Mouse (Mus musculus) CH12.LX (cell line): ENCODE results near the gene Igfbp1. TPM values are rescaled to one million over a fixed set of nuclear protein-coding genes. Genes with fewer than 3 reads are reported as not detected.
A peak's percentile ranks its signal among the peaks of the same experiment; 100 is the strongest.
"Not testable (repeated sequence)": the region's sequence is repeated elsewhere in the genome, so short reads cannot be mapped to it uniquely, and the experiment has no call there.

ENCODE experiments used
- DNase-seq: peaks from one replicate; pipeline ENCODE4 v3.0.0-alpha.2; 2013; ENCODE audit errors: extremely low read depth
- H3K27ac ChIP-seq: 2 replicates; pipeline ENCODE4 v1.5.1; 2012; ENCODE audit warnings: low read depth, mild to moderate bottlenecking, control low read depth, moderate library complexity; ENCODE audit not compliant: insufficient read depth
- H3K27me3 ChIP-seq: replicated peaks from 2 replicates; pipeline ENCODE3; 2012; ENCODE audit warnings: inconsistent platforms
- H3K36me3 ChIP-seq, 2 experiments: replicated peaks in 1 of 2; 2 replicates each; pipeline versions ENCODE3 to v1.6.1; 2012; ENCODE audit warnings: inconsistent platforms in 1 of 2, low read length in 1 of 2, mild to moderate bottlenecking in 1 of 2, mixed read lengths in 1 of 2, moderate library complexity in 1 of 2; ENCODE audit not compliant: control insufficient read depth in 1 of 2, insufficient read depth in 1 of 2
- H3K4me1 ChIP-seq, 2 experiments: 2 replicates each; pipeline ENCODE4 v1.6.1; 2012; ENCODE audit warnings: inconsistent platforms in 1 of 2, moderate library complexity in 1 of 2; ENCODE audit not compliant: insufficient read depth in 2 of 2, control insufficient read depth in 1 of 2
- H3K4me2 ChIP-seq: 2 replicates; pipeline ENCODE4 v1.6.1; 2012; ENCODE audit warnings: low read depth, mild to moderate bottlenecking, control low read depth; ENCODE audit not compliant: poor library complexity, insufficient read depth, severe bottlenecking
- H3K4me3 ChIP-seq, 3 experiments: fragments of 150-350 bp in 1 of 3; sonication (generic) in 1 of 3; replicated peaks in 1 of 3; 2 replicates each; pipeline versions ENCODE3 to v1.5.1; 2011 to 2012; ENCODE audit warnings: low read depth in 2 of 3, low read length in 2 of 3, mild to moderate bottlenecking in 2 of 3, moderate library complexity in 2 of 3, control low read depth in 1 of 3, improper control_type of control experiment in 1 of 3, inconsistent platforms in 1 of 3, mixed read lengths in 1 of 3; ENCODE audit not compliant: poor library complexity in 1 of 3
- H3K79me2 ChIP-seq: replicated peaks from 2 replicates; pipeline ENCODE4 v1.6.1; 2012; ENCODE audit warnings: mild to moderate bottlenecking, moderate library complexity; ENCODE audit not compliant: control insufficient read depth, poor library complexity, insufficient read depth, severe bottlenecking; ENCODE audit errors: extremely low read depth
- H3K9ac ChIP-seq: 2 replicates; pipeline ENCODE4 v1.6.1; 2012; ENCODE audit warnings: low read depth, mild to moderate bottlenecking, control low read depth, moderate library complexity; ENCODE audit not compliant: insufficient read depth
- H3K9me3 ChIP-seq: replicated peaks from 2 replicates; pipeline ENCODE3; 2012; ENCODE audit warnings: low read length, inconsistent platforms, mixed read lengths
- CHD1 ChIP-seq: IDR thresholded peaks from 2 replicates; pipeline ENCODE4 v1.6.1; 2012; ENCODE audit warnings: low read depth, low read length, improper control_type of control experiment, inconsistent platforms
- CHD2 ChIP-seq: IDR thresholded peaks from 2 replicates; pipeline ENCODE4 v1.6.1; 2011; ENCODE audit warnings: low read length, improper control_type of control experiment
- CTCF ChIP-seq, 2 experiments: IDR thresholded peaks in 1 of 2; conservative IDR thresholded peaks in 1 of 2; 2 replicates each; pipeline ENCODE4 v1.5.1; 2011 to 2012; ENCODE audit warnings: low read depth in 2 of 2, low read length in 2 of 2, improper control_type of control experiment in 1 of 2, inconsistent platforms in 1 of 2, mild to moderate bottlenecking in 1 of 2, moderate library complexity in 1 of 2
- GABPA ChIP-seq: IDR thresholded peaks from 2 replicates; pipeline ENCODE4 v1.6.1; 2012; ENCODE audit warnings: low read depth, low read length, improper control_type of control experiment, inconsistent platforms; ENCODE audit not compliant: insufficient replicate concordance
- IRF4 ChIP-seq: IDR thresholded peaks from 2 replicates; pipeline ENCODE4 v1.6.1; 2014; ENCODE audit warnings: low read depth, mild to moderate bottlenecking, inconsistent platforms, low read length, improper control_type of control experiment
- JUN ChIP-seq: IDR thresholded peaks from 2 replicates; pipeline ENCODE4 v1.6.1; 2011; ENCODE audit warnings: low read depth, mild to moderate bottlenecking, low read length, improper control_type of control experiment, moderate library complexity; ENCODE audit not compliant: insufficient read depth
- JUND ChIP-seq: conservative IDR thresholded peaks from 2 replicates; pipeline ENCODE4 v1.6.1; 2011; ENCODE audit warnings: low read depth, low read length, improper control_type of control experiment
- MAFK ChIP-seq: IDR thresholded peaks from 2 replicates; pipeline ENCODE4 v1.6.1; 2011; ENCODE audit warnings: low read length, improper control_type of control experiment; ENCODE audit not compliant: insufficient replicate concordance
- MAX ChIP-seq: IDR thresholded peaks from 2 replicates; pipeline ENCODE4 v1.6.1; 2011; ENCODE audit warnings: low read length, improper control_type of control experiment
- MEF2A ChIP-seq: IDR thresholded peaks from 2 replicates; pipeline ENCODE4 v1.6.1; 2014; ENCODE audit warnings: low read depth, mild to moderate bottlenecking, inconsistent platforms, low read length, improper control_type of control experiment, borderline replicate concordance
- MXI1 ChIP-seq: IDR thresholded peaks from 2 replicates; pipeline ENCODE4 v1.6.1; 2011; ENCODE audit warnings: mild to moderate bottlenecking, low read depth, low read length, improper control_type of control experiment
- NELFE ChIP-seq: IDR thresholded peaks from 2 replicates; pipeline ENCODE4 v1.6.1; 2011; ENCODE audit warnings: low read depth, low read length, improper control_type of control experiment
- POLR2A ChIP-seq: IDR thresholded peaks from 2 replicates; pipeline ENCODE4 v1.6.1; 2011; ENCODE audit warnings: low read depth, mild to moderate bottlenecking, improper control_type of control experiment, low read length
- SIN3A ChIP-seq: IDR thresholded peaks from 2 replicates; pipeline ENCODE4 v1.6.1; 2012; ENCODE audit warnings: low read length, improper control_type of control experiment, inconsistent platforms
- TBP ChIP-seq: conservative IDR thresholded peaks from 2 replicates; pipeline ENCODE4 v1.6.1; 2011; ENCODE audit warnings: low read depth, low read length, improper control_type of control experiment
- TCF12 ChIP-seq: IDR thresholded peaks from 2 replicates; pipeline ENCODE4 v1.6.1; 2014; ENCODE audit warnings: low read depth, mild to moderate bottlenecking, inconsistent platforms, low read length, improper control_type of control experiment
- USF1 ChIP-seq: IDR thresholded peaks from 2 replicates; pipeline ENCODE4 v1.6.1; 2014; ENCODE audit warnings: low read depth, mild to moderate bottlenecking, inconsistent platforms, low read length, improper control_type of control experiment
- USF2 ChIP-seq: conservative IDR thresholded peaks from 2 replicates; pipeline ENCODE4 v1.6.1; 2011; ENCODE audit warnings: low read depth, low read length, improper control_type of control experiment
- ZC3H11A ChIP-seq: IDR thresholded peaks from 2 replicates; pipeline ENCODE4 v1.6.1; 2012; ENCODE audit warnings: low read depth, mild to moderate bottlenecking, inconsistent platforms, low read length, improper control_type of control experiment
- ZMIZ1 ChIP-seq: IDR thresholded peaks from 2 replicates; pipeline ENCODE4 v1.6.1; 2012; ENCODE audit warnings: low read depth, mild to moderate bottlenecking, inconsistent platforms, low read length, improper control_type of control experiment
- ZNF384 ChIP-seq: IDR thresholded peaks from 2 replicates; pipeline ENCODE4 v1.6.1; 2012; ENCODE audit warnings: low read depth, low read length, improper control_type of control experiment, inconsistent platforms
- dilution Hi-C: fragments of 300-500 bp; cut with MboI; formaldehyde crosslinking; loops from 2 replicates; pipeline ENCODE4 v1.14.3; 2020; ENCODE audit warnings: low sequenced_read_pairs; ENCODE audit not compliant: extremely low pct_unique_long_range_greater_than_20kb, extremely low pct_ligation_motif_present
- in situ Hi-C: fragments of 300-500 bp; cut with MboI; formaldehyde crosslinking; loops from 3 replicates; pipeline ENCODE4 v1.14.3; 2019; ENCODE audit warnings: low sequenced_read_pairs, low pct_ligation_motif_present, low pct_unique_long_range_greater_than_20kb, mixed read lengths
- polyA plus RNA-seq: library from polyadenylated mRNA; unstranded; fragments of >175 nt; gene quantifications from 2 replicates; pipeline ENCODE4 v1.2.1, GENCODE M21; 2012; ENCODE audit warnings: low read depth; ENCODE audit not compliant: insufficient read length
- total RNA-seq, 2 experiments: library from RNA; depleted of rRNA; stranded (reverse); fragments of 300-350 nt in 1 of 2; fragments of >200 nt in 1 of 2; gene quantifications; 2 replicates each; pipeline ENCODE4 v1.2.3; 2012 to 2014

Gene Igfbp1
- total and polyA plus RNA-seq, 3 experiments, result not detected

GRCm38 (mm10) chr11:7221826-7222225, 24.2 kb downstream of the Igfbp1 start:
- TF ChIP-seq CTCF (conservative IDR thresholded peaks at IDR 0.05 in 1 of 2, IDR thresholded peaks at IDR 0.05 in 1 of 2; ENCODE audit: low read depth in 2 of 2, low read length in 2 of 2), result peak; percentile 22 to 32; a peak in 2 of 4 replicates
- dilution Hi-C loops, result not testable (repeated sequence)

DNA sequence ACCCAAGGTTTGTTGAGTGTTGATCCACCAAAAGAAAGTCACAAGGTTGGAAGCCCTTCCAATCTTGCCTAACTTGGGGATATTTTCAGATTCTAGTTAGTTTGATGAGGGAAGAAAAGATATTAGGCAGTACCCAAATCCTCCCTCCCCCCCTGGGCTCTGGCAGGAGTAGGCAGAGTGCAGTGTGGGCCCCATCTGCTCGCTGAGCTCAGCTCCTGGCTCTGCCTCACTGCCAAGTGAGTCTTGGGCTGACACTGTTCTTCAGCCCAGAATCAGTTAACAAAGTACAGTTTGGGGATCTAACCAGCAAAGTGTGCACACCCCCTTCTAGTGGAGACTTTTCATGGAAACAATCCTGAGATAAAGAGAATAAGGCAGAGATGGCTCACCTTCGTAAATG, 28.6 kb downstream of the Igfbp1 start:
- H3K4me1 ChIP-seq, result no peaks in the 10 kb centered on the region
- TF ChIP-seq MXI1 (no peak), GABPA (no peak), ZMIZ1 (no peak), ZNF384 (no peak), USF2 (no peak), USF1 (no peak), JUN (no peak), JUND (no peak), CHD1 (no peak), NELFE (no peak), SIN3A (no peak), POLR2A (no peak), MEF2A (no peak), MAFK (no peak), TCF12 (no peak), MAX (no peak), TBP (no peak), CHD2 (no peak), ZC3H11A (no peak), IRF4 (no peak)
- DNase-seq, result no peak
- H3K79me2 ChIP-seq, result no peaks in the 10 kb centered on the region
- no peak overlapping the region for H3K27ac ChIP-seq
- H3K4me2 ChIP-seq, result no peak overlapping the region
- no peak overlapping the region for H3K4me3 ChIP-seq
- dilution Hi-C loops, result no loop called here
- H3K9ac ChIP-seq, result no peak overlapping the region
- no peaks in the 10 kb centered on the region for H3K27me3 ChIP-seq
- in situ Hi-C loops, result no loop called here
- H3K9me3 ChIP-seq, result peaks cover 26% of the 10 kb centered on the region
- H3K36me3 ChIP-seq, result no peaks in the 10 kb centered on the region

More at GRCm38 (mm10) chr11:7221826-7222225, 24.2 kb downstream of the Igfbp1 start:
- not testable (repeated sequence) for H3K9ac ChIP-seq, H3K79me2 ChIP-seq, H3K27ac ChIP-seq, H3K4me3 ChIP-seq, H3K4me2 ChIP-seq, H3K27me3 ChIP-seq, H3K36me3 ChIP-seq, H3K4me1 ChIP-seq
- in situ Hi-C loops, result loop anchor here (25.0 kb wide), 1 partner anchor 1015 kb away; no protein-coding TSS in a partner anchor
- H3K9me3 ChIP-seq, result peaks cover 15% of the 10 kb centered on the region
- peak; percentile 12 for DNase-seq
